Mouse (Mus musculus): Measurements from ENCODE around the gene Ccdc18.
A peak's percentile ranks its signal among the peaks of the same experiment; 100 is the strongest.
"Not testable (repeated sequence)": the region's sequence is repeated elsewhere in the genome, so short reads cannot be mapped to it uniquely, and the experiment has no call there.

Gene Ccdc18

GRCm38 (mm10) chr5:108132441-108133243 lies at the start of gene Ccdc18, which contains the start of gene Tmed5:
TSS of gene Ccdc18 (plus strand) at chr5:108132875.
TSS of gene Tmed5 (minus strand) at chr5:108132620.
- peak; percentile 96 for DNase-seq

GRCm38 (mm10) chr5:108085440-108085839 lies 47.2 kb upstream of the Ccdc18 start:
- DNase-seq, result no peak

GRCm38 (mm10) chr5:108092731-108093130 lies 39.9 kb upstream of the Ccdc18 start:
- not testable (repeated sequence) for DNase-seq

GRCm38 (mm10) chr5:108097676-108098075 lies 35.0 kb upstream of the Ccdc18 start:
- DNase-seq, result no peak

- DNase-seq, result no peak
Measured at GRCm38 (mm10) chr5:108100196-108100595, 32.5 kb upstream of the Ccdc18 start.

- no peak for DNase-seq
Measured at GRCm38 (mm10) chr5:108104306-108104705, 28.4 kb upstream of the Ccdc18 start.

- no peak for DNase-seq
Measured at GRCm38 (mm10) chr5:108109346-108109745, 23.3 kb upstream of the Ccdc18 start.

GRCm38 (mm10) chr5:108117693-108118092 lies 15.0 kb upstream of the Ccdc18 start:
- DNase-seq, result no peak

- no peak for DNase-seq
Measured at GRCm38 (mm10) chr5:108120221-108120900, 12.3 kb upstream of the Ccdc18 start.

GRCm38 (mm10) chr5:108131849-108132440 lies 730 bp upstream of the Ccdc18 start:
- no peak for DNase-seq

GRCm38 (mm10) chr5:108152592-108152991 lies 19.9 kb downstream of the Ccdc18 start:
- no peak for DNase-seq

GRCm38 (mm10) chr5:108160796-108161195 lies 28.1 kb downstream of the Ccdc18 start:
- DNase-seq, result no peak

GRCm38 (mm10) chr5:108163695-108164094 lies 31.0 kb downstream of the Ccdc18 start:
- peak; percentile 18 for DNase-seq

GRCm38 (mm10) chr5:108184050-108184449 lies 51.4 kb downstream of the Ccdc18 start:
- no peak for DNase-seq

GRCm38 (mm10) chr5:108188967-108189366 lies 56.3 kb downstream of the Ccdc18 start:
- DNase-seq, result no peak

- no peak for DNase-seq
Measured at GRCm38 (mm10) chr5:108206008-108206407, 73.3 kb downstream of the Ccdc18 start.

GRCm38 (mm10) chr5:108211512-108211911 lies 78.8 kb downstream of the Ccdc18 start:
- no peak for DNase-seq

GRCm38 (mm10) chr5:108214928-108215327 lies 82.3 kb downstream of the Ccdc18 start:
- DNase-seq, result no peak

- no peak for DNase-seq
Measured at GRCm38 (mm10) chr5:108224077-108224476, 91.4 kb downstream of the Ccdc18 start.

- no peak for DNase-seq
Measured at GRCm38 (mm10) chr5:108226159-108226558, 93.5 kb downstream of the Ccdc18 start.

- no peak for DNase-seq
Measured at GRCm38 (mm10) chr5:108246314-108246765, 113.7 kb downstream of the Ccdc18 start.

- DNase-seq, result no peak
Measured at GRCm38 (mm10) chr5:108250033-108250432, 117.4 kb downstream of the Ccdc18 start.

- DNase-seq, result no peak
Measured at GRCm38 (mm10) chr5:108255259-108255658, 122.6 kb downstream of the Ccdc18 start.

- peak; percentile 33 for DNase-seq
Measured at GRCm38 (mm10) chr5:108262722-108263121, 130.0 kb downstream of the Ccdc18 start.

Measured in cerebellum, adult 11 months (tissue).